Mouse (Mus musculus) ES-E14 (cell line): ENCODE measurements around the gene Map4.

Experiments
- CHD2 ChIP-seq: IDR thresholded peaks from 2 replicates; pipeline ENCODE4 v1.6.1; 2014; ENCODE audit warnings: mild to moderate bottlenecking, low read depth, low read length, inconsistent platforms
- ZC3H11A ChIP-seq: IDR thresholded peaks from 2 replicates; pipeline ENCODE4 v1.6.1; 2012; ENCODE audit warnings: low read depth, mild to moderate bottlenecking, inconsistent platforms, low read length, borderline replicate concordance

GRCm38 (mm10) chr9:109929131-109929530, 2.1 kb upstream of the Map4 start:
- no peak for TF ChIP-seq ZC3H11A
- TF ChIP-seq CHD2 = no peak
